Mouse (Mus musculus) megakaryocyte, embryonic 14.5 days (primary cell): ENCODE data around the gene Adcy4.

Experiments
- FLI1 ChIP-seq: IDR thresholded peaks from 2 replicates; pipeline ENCODE4 v1.6.1; 2012; ENCODE audit warnings: low read length, inconsistent platforms, mixed read lengths
- GATA1 ChIP-seq: IDR thresholded peaks from 3 replicates; pipeline ENCODE4 v1.6.1; 2012; ENCODE audit warnings: mixed read lengths, low read length, inconsistent platforms, borderline replicate concordance

DNA sequence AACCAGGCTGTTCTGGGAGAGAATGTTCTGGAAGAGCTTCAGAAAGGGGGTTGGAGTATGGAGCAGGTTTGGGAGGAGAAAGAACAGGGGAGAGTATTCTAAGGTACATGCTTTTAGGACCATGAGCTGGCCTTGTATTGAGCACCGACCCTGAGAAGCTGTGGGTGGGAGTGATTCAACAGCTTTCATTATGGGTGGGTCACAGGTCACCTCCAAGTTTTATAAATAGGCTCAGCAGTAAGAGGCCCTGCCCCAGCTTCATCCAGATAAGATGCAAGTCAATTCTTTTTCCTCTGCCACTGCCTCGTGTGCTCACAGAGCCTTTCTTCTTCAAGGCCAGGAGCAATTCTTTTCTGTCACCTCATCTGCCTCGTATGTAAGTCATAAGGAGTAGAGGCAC is 6.7 kb downstream of the Adcy4 start:
- TF ChIP-seq GATA1 (no peak), FLI1 (no peak)
